Mouse (Mus musculus) liver, adult 2 months (tissue): ENCODE measurements around the gene Serinc3. TPM values are rescaled to one million over a fixed set of nuclear protein-coding genes. Genes with fewer than 3 reads are reported as not detected.
A peak's percentile ranks its signal among the peaks of the same experiment; 100 is the strongest.

Experiments
- DNase-seq: peaks from one replicate; pipeline ENCODE4 v3.0.0-alpha.2; 2011; ENCODE audit warnings: low read depth, low spot score; ENCODE audit errors: extremely low read depth
- H3K27ac ChIP-seq: fragments of 200-500 bp; replicated peaks from 2 replicates; pipeline ENCODE4 v1.5.1; 2012; ENCODE audit warnings: low read depth, mild to moderate bottlenecking, control low read depth, inconsistent platforms, low read length; ENCODE audit not compliant: insufficient read depth
- H3K27me3 ChIP-seq: fragments of 200-500 bp; 2 replicates; pipeline ENCODE4 v1.6.1; 2012; ENCODE audit warnings: mild to moderate bottlenecking, moderate library complexity, low read length, inconsistent platforms; ENCODE audit not compliant: control insufficient read depth, insufficient read depth
- H3K36me3 ChIP-seq: fragments of 200-500 bp; 2 replicates; pipeline ENCODE4 v1.6.1; 2012; ENCODE audit warnings: low read length, inconsistent platforms; ENCODE audit not compliant: control insufficient read depth, insufficient read depth
- H3K4me1 ChIP-seq: fragments of 200-500 bp; 2 replicates; pipeline ENCODE4 v1.6.1; 2011; ENCODE audit warnings: low read length; ENCODE audit not compliant: control insufficient read depth, insufficient read depth
- H3K4me3 ChIP-seq: fragments of 200-500 bp; 2 replicates; pipeline ENCODE4 v1.5.1; 2011; ENCODE audit warnings: low read depth, mild to moderate bottlenecking, control low read depth, low read length, moderate library complexity; ENCODE audit not compliant: insufficient read depth
- H3K79me2 ChIP-seq: fragments of 200-500 bp; 2 replicates; pipeline ENCODE4 v1.6.1; 2012; ENCODE audit warnings: inconsistent platforms, mild to moderate bottlenecking, low read length, moderate library complexity; ENCODE audit not compliant: control insufficient read depth, insufficient read depth
- H3K9ac ChIP-seq: fragments of 200-500 bp; 2 replicates; pipeline ENCODE4 v1.6.1; 2012; ENCODE audit warnings: low read depth, mild to moderate bottlenecking, control low read depth, inconsistent platforms, low read length
- CTCF ChIP-seq: fragments of 200-500 bp; IDR thresholded peaks from 2 replicates; pipeline ENCODE4 v1.5.1; 2011; ENCODE audit warnings: low read depth, low read length, control low read depth
- POLR2A ChIP-seq: fragments of 200-500 bp; IDR thresholded peaks from 2 replicates; pipeline ENCODE4 v1.6.1; 2011; ENCODE audit warnings: low read length, control low read depth; ENCODE audit not compliant: insufficient read depth; ENCODE audit errors: extremely low read depth
- WGBS: fragments of 180-500 bp; shearing (Covaris S2); methylation state at CpG from one replicate; pipeline ENCODE4 v1.1.7; 2018; 5-methylcytosine and 5-hydroxymethylcytosine counted together
- polyA plus RNA-seq: library from polyadenylated mRNA; depleted of rRNA; stranded (reverse); fragments of >200 nt; gene quantifications from 2 replicates; pipeline ENCODE4 v1.2.3, GENCODE M21; 2012
- total RNA-seq: library from RNA; depleted of rRNA; stranded (reverse); fragments of >200 nt; gene quantifications from 2 replicates; pipeline ENCODE4 v1.2.3, GENCODE M21; 2014

Serinc3 gene
- total and polyA plus RNA-seq, 2 experiments: 122 to 123 TPM

GRCm38 (mm10) chr2:163593636-163594282 lies 51.2 kb downstream of the Serinc3 start:
- H3K4me1 ChIP-seq: peaks cover 44% of the 10 kb centered on the region

GRCm38 (mm10) chr2:163592084-163592483 lies 52.8 kb downstream of the Serinc3 start:
- 27% methylated on average over 1 of the region's 1 CpGs for WGBS
- peak; percentile 78 for DNase-seq

More at GRCm38 (mm10) chr2:163593636-163594282, 51.2 kb downstream of the Serinc3 start:
- Histone ChIP-seq H3K27ac (peak overlapping the region; percentile 99), H3K4me3 (no peak overlapping the region), H3K27me3 (no peaks in the 10 kb centered on the region), H3K36me3 (no peaks in the 10 kb centered on the region), H3K9ac (peak overlapping the region; percentile 72), H3K79me2 (no peaks in the 10 kb centered on the region)
- TF ChIP-seq CTCF (no peak), POLR2A (no peak)
- DNase-seq: peak; percentile 82
- WGBS: 39% methylated on average over 10 of the region's 10 CpGs

GRCm38 (mm10) chr2:163590996-163591395 lies 53.9 kb downstream of the Serinc3 start:
- 39% methylated on average over 5 of the region's 5 CpGs for WGBS
- peak; percentile 84 for DNase-seq
- Histone ChIP-seq H3K4me1 (peaks cover 48% of the 10 kb centered on the region), H3K79me2 (no peaks in the 10 kb centered on the region), H3K27ac (peak overlapping the region; percentile 97), H3K9ac (no peak overlapping the region), H3K36me3 (no peaks in the 10 kb centered on the region), H3K4me3 (no peak overlapping the region), H3K27me3 (no peaks in the 10 kb centered on the region)
- TF ChIP-seq CTCF (no peak), POLR2A (no peak)

More at GRCm38 (mm10) chr2:163592084-163592483, 52.8 kb downstream of the Serinc3 start:
- H3K4me1 ChIP-seq: peaks cover 47% of the 10 kb centered on the region
- H3K36me3 ChIP-seq: no peaks in the 10 kb centered on the region
- no peaks in the 10 kb centered on the region for H3K27me3 ChIP-seq
- H3K9ac ChIP-seq: no peak overlapping the region
- H3K79me2 ChIP-seq: no peaks in the 10 kb centered on the region
- TF ChIP-seq POLR2A (no peak), CTCF (no peak)
- H3K4me3 ChIP-seq: no peak overlapping the region
- peak overlapping the region; percentile 57 for H3K27ac ChIP-seq

- WGBS: 84% methylated on average over 12 of the region's 12 CpGs
- Histone ChIP-seq H3K4me3 (no peak overlapping the region), H3K9ac (no peak overlapping the region), H3K27ac (peak overlapping the region; percentile 97), H3K4me1 (peaks cover 42% of the 10 kb centered on the region), H3K27me3 (no peaks in the 10 kb centered on the region), H3K79me2 (no peaks in the 10 kb centered on the region), H3K36me3 (no peaks in the 10 kb centered on the region)
- DNase-seq: no peak
- no peak for TF ChIP-seq CTCF
- no peak for TF ChIP-seq POLR2A
These were observed 54.7 kb downstream of the Serinc3 start for GRCm38 (mm10) chr2:163590211-163590610.

GRCm38 (mm10) chr2:163587506-163587905 lies 57.4 kb downstream of the Serinc3 start:
- Histone ChIP-seq H3K36me3 (no peaks in the 10 kb centered on the region), H3K9ac (peak overlapping the region; percentile 67), H3K27ac (peak overlapping the region; percentile 95), H3K4me1 (peaks cover 37% of the 10 kb centered on the region), H3K27me3 (no peaks in the 10 kb centered on the region), H3K4me3 (no peak overlapping the region), H3K79me2 (no peaks in the 10 kb centered on the region)
- DNase-seq: no peak
- TF ChIP-seq POLR2A (no peak), CTCF (no peak)
- WGBS: 26% methylated on average over 5 of the region's 5 CpGs
